Mouse (Mus musculus) small intestine, adult 2 months (tissue): ENCODE measurements around the gene Banp. TPM values are rescaled to one million over a fixed set of nuclear protein-coding genes. Genes with fewer than 3 reads are reported as not detected.
A peak's percentile ranks its signal among the peaks of the same experiment; 100 is the strongest.

Experiments used
- H3K27ac ChIP-seq: fragments of 200-500 bp; 2 replicates; pipeline ENCODE4 v1.5.1; 2012; ENCODE audit warnings: low read depth, low read length, control low read depth, inconsistent platforms; ENCODE audit not compliant: insufficient read depth
- H3K27me3 ChIP-seq: fragments of 200-500 bp; 2 replicates; pipeline ENCODE4 v1.6.1; 2012; ENCODE audit warnings: mild to moderate bottlenecking, moderate library complexity, low read length, inconsistent platforms; ENCODE audit not compliant: control insufficient read depth, insufficient read depth
- H3K36me3 ChIP-seq: fragments of 200-500 bp; 2 replicates; pipeline ENCODE4 v1.6.1; 2012; ENCODE audit warnings: mild to moderate bottlenecking, low read length, control low read depth, inconsistent platforms; ENCODE audit not compliant: control insufficient read depth, insufficient read depth
- H3K4me1 ChIP-seq: fragments of 200-500 bp; 2 replicates; pipeline ENCODE4 v1.6.1; 2012; ENCODE audit warnings: low read length, inconsistent platforms, mixed read lengths; ENCODE audit not compliant: control insufficient read depth, insufficient read depth, insufficient read length
- H3K4me3 ChIP-seq: fragments of 200-500 bp; 2 replicates; pipeline ENCODE4 v1.5.1; 2012; ENCODE audit warnings: low read depth, mild to moderate bottlenecking, control low read depth, inconsistent platforms, low read length, moderate library complexity
- CTCF ChIP-seq: fragments of 200-500 bp; IDR thresholded peaks from 2 replicates; pipeline ENCODE4 v1.5.1; 2012; ENCODE audit warnings: low read depth, mild to moderate bottlenecking, control low read depth, inconsistent platforms, low read length, moderate library complexity, mixed read lengths; ENCODE audit not compliant: insufficient replicate concordance, insufficient read length; ENCODE audit errors: extremely low read depth
- POLR2A ChIP-seq: fragments of 200-500 bp; IDR thresholded peaks from 2 replicates; pipeline ENCODE4 v1.6.1; 2012; ENCODE audit warnings: low read depth, mild to moderate bottlenecking, control low read depth, inconsistent platforms, low read length, moderate library complexity
- WGBS: fragments of 180-500 bp; shearing (Covaris S2); methylation state at CpG from one replicate; pipeline ENCODE4 v1.1.7; 2018; 5-methylcytosine and 5-hydroxymethylcytosine counted together
- polyA plus RNA-seq: library from polyadenylated mRNA; depleted of rRNA; stranded (reverse); fragments of >200 nt; gene quantifications from 2 replicates; pipeline ENCODE4 v1.2.3, GENCODE M21; 2012; rRNA removed

The Banp gene
- polyA plus RNA-seq, 1 experiment: 34.3 TPM

DNA sequence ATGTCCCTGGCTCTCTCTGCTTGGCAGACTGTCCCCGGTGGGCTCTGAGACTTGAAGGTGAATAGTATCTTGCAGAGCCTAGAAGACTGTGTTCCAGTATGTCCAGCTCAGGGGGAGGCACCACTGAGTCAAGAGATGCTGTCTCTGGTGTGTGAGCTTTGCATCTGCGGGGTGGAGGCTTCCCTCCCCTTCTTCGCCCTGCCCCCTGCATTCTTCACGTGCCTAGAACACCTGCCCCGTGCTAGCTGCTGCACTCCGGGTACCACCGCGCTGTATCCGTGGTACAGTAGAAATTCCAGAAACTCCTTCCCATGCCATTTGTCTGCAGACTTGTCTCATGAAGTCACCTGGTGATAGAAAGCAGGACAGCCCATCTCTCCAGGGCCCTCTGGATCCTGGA is 124.4 kb downstream of the Banp start:
- no peak overlapping the region for H3K4me3 ChIP-seq
- peaks cover 5% of the 10 kb centered on the region for H3K4me1 ChIP-seq
- no peak overlapping the region for H3K27ac ChIP-seq
- H3K27me3 ChIP-seq: no peaks in the 10 kb centered on the region
- WGBS: 55% methylated on average over 9 of the region's 9 CpGs
- no peaks in the 10 kb centered on the region for H3K36me3 ChIP-seq
- TF ChIP-seq POLR2A (no peak), CTCF (no peak)

DNA sequence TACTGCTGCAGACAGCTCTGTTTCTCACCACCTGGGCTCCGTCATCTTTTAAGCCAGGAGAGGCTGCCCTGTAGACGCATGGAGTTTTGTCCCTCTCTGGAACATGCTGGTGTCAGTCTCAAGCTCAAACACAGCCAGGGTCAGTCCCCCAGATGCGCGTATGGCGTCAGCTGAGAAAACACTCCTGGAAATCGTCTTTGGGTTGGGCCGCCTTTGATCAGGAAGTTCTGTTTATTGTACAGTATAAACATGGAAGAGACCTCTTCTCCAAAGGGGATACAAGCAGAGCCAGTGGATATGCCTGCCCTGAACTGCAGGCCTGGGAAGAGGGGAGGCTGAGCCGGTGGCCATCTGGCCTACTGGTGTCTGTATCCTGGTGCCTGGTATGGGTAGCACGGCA is 124.9 kb downstream of the Banp start:
- Histone ChIP-seq H3K4me3 (no peak overlapping the region), H3K27me3 (no peaks in the 10 kb centered on the region), H3K4me1 (peaks cover 8% of the 10 kb centered on the region), H3K27ac (no peak overlapping the region), H3K36me3 (no peaks in the 10 kb centered on the region)
- 54% methylated on average over 9 of the region's 9 CpGs for WGBS
- TF ChIP-seq POLR2A (no peak), CTCF (no peak)

DNA sequence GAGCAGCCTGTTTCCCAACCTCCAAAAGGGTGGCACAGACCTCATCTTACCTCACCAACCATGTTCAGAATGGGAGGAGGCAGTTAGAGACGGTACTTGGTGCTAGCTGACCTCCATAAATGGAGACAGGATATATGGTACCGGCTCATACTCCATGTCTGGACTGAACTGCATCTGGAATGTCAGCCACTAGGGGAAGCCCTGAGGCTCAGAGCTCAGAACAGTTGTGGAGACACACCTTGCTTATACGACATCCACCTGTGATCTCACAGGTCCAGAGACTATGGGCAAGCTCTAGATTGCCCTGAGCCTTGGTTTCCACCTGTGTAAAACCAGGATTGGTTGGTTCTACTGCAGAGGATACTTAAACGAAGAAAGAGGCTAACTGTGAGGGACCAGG is 125.4 kb downstream of the Banp start:
- no peak overlapping the region for H3K27ac ChIP-seq
- TF ChIP-seq POLR2A (no peak), CTCF (peak; percentile 43; the same call in 1 of the 2 replicates)
- H3K36me3 ChIP-seq: no peaks in the 10 kb centered on the region
- H3K4me3 ChIP-seq: no peak overlapping the region
- H3K27me3 ChIP-seq: no peaks in the 10 kb centered on the region
- peaks cover 12% of the 10 kb centered on the region for H3K4me1 ChIP-seq
- WGBS: 44% methylated on average over 4 of the region's 4 CpGs

DNA sequence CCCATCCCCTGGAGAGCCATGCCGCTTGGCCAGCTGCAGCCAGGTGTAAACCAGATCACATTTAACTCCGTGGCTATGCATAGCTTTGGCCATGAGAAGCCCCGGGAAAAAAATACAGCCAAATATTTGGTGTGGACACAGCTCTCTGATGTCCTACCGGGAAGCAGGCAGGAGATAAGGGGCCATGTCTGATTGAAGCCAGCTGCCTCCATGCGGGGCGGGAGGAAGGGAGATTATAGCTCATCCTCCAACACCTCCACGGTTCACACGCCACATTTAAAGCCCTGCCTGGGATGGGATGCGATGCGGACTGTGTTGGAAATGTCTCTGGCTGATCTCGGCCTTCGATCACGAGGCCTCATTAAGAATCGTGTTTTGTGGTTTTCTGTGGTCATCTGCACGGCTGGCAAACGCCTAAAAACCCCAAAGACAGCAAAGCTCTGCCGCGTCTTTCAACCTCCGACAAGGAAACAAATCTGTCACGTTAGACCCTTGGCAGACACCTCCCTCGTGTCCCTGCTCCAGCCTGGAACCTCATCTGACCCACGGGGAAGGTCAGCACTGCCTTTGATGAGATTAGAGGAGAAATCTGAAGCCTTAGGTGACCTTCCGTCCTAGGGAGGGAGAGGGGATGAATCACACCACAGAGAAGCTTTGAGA is 126.8 kb downstream of the Banp start:
- Histone ChIP-seq H3K4me1 (peaks cover 14% of the 10 kb centered on the region), H3K27me3 (no peaks in the 10 kb centered on the region), H3K27ac (no peak overlapping the region), H3K4me3 (no peak overlapping the region), H3K36me3 (no peaks in the 10 kb centered on the region)
- 39% methylated on average over 23 of the region's 23 CpGs for WGBS
- TF ChIP-seq POLR2A: no peak
- TF ChIP-seq CTCF: no peak

DNA sequence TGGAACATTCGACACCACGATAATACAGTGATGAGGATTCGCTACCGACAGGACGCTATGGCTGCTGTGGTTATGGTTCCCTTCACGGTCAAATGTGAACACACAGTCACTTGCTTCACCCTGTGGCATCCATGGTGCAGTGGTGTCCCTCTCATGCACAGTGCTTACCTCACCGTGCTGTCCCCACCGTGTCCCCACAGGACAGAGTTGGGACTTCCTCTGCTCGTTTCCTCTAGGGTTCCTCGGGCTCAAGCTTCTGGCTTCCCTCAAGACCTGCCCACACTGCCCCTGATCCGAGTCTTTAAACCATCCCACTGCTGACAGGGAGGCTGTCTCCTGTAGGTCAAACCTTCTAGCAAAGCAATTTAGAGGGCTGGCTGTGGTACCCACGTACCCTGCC is 128.8 kb downstream of the Banp start:
- Histone ChIP-seq H3K27me3 (no peaks in the 10 kb centered on the region), H3K4me1 (peaks cover 14% of the 10 kb centered on the region)
- WGBS: 82% methylated on average over 12 of the region's 12 CpGs

More for the DNA sequence above, 128.8 kb downstream of the Banp start:
- no peak overlapping the region for H3K4me3 ChIP-seq
- no peak for TF ChIP-seq POLR2A
- no peak for TF ChIP-seq CTCF
- no peaks in the 10 kb centered on the region for H3K36me3 ChIP-seq
- H3K27ac ChIP-seq: no peak overlapping the region

Other genes with a start within 250 kb of the Banp start
- gene Jph3, start 220.1 kb upstream of the Banp start, polyA plus RNA-seq: 0.39 and 0.57 TPM in 2 replicates
- gene Klhdc4, start 120.2 kb upstream of the Banp start, polyA plus RNA-seq: 7.1 and 10.8 TPM in 2 replicates
- gene Slc7a5, start 42.1 kb upstream of the Banp start, polyA plus RNA-seq: 10.9 and 11.5 TPM in 2 replicates
- gene Car5a, start 4.8 kb upstream of the Banp start, polyA plus RNA-seq: 0.11 TPM in 1 of 2 replicates, not detected in the other